Mouse (Mus musculus): Measurements from ENCODE around the gene Ccer1. TPM values are rescaled to one million over a fixed set of nuclear protein-coding genes. Genes with fewer than 3 reads are reported as not detected.
A peak's percentile ranks its signal among the peaks of the same experiment; 100 is the strongest.

Gene Ccer1
- polyA plus RNA-seq, 1 experiment from 2014 or later: not detected

DNA sequence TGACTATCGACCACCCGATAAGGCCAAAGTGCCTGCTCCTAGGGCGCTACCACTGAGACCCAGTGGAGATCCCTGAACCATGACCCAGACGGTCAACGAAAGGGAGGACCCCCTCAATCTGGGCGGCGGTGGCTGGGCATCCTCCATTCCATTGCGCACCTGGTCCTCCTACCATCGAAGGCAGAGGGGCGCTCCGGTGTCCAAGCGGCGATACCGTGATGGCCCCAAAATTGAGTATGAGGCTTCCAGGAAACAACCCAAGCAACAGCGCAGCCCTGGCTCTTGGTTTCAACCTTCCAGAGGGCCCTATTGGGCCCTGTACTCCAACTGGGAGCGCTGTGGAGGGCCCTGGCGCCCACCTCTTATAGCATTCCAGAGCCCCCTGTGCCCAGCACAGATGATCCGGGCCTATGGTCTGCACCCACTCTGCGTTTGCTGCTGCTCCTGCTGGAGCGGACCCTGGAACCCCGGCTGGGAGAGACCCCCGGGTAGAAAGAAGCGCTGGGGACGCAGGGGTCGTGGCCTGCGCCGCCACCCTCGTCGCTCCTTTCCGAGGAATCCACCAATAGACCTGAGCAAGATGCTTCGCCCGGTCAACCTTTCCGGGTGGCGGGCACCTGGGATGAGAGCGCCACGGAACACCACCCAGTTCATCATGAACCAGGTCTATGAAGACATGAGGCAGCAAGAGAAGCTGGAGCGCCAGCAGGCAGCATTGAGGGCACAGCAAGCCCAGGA, 708 bp downstream of the Ccer1 start:
- Histone ChIP-seq H3K4me2 (replicated peaks; ENCODE audit: low read depth, low read length) (no peak overlapping the region), H3K4me3 (ENCODE audit: low read length) (no peak overlapping the region), H3K36me3 (ENCODE audit: insufficient read depth, low read length) (no peaks in the 10 kb centered on the region), H3K4me1 (ENCODE audit: insufficient read depth, low read length) (no peaks in the 10 kb centered on the region), H3K9ac (replicated peaks; ENCODE audit: low read length) (no peak overlapping the region), H3K27me3 (ENCODE audit: insufficient read depth, low read length) (no peaks in the 10 kb centered on the region), H3K27ac (ENCODE audit: low read length) (no peak overlapping the region), H3K9me3 (ENCODE audit: low read length) (no peaks in the 10 kb centered on the region)
- 93% methylated on average over 37 of the region's 37 CpGs for WGBS
- no peak for ATAC-seq (ENCODE audit: low FRiP score, low TSS enrichment)

DNA sequence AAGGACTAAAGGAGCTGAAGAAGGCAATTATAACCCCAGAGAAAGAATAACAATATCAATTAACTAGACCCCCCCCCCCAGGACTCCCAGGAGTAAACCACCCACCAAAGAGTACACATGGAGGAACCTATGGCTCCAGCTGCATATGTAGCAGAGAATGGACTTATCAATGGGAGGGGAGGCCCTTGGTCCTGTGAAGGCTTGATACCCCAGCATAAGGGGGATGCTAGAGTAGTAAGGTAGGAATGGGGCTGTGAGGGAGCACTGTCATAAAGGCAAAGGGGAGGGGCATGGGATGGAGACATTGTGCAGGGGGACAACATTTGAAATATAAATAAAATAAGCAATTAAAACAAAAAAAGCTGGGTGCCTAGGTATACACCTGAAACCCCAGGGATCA, 9.5 kb downstream of the Ccer1 start:
- no peaks in the 10 kb centered on the region for H3K27me3 ChIP-seq (ENCODE audit: insufficient read depth, low read length)
- H3K9ac ChIP-seq (replicated peaks; ENCODE audit: low read length): no peak overlapping the region
- H3K4me1 ChIP-seq (ENCODE audit: insufficient read depth, low read length): no peaks in the 10 kb centered on the region
- no peaks in the 10 kb centered on the region for H3K9me3 ChIP-seq (ENCODE audit: low read length)
- no peak overlapping the region for H3K4me2 ChIP-seq (replicated peaks; ENCODE audit: low read depth, low read length)
- no peak overlapping the region for H3K4me3 ChIP-seq (ENCODE audit: low read length)
- no peak for ATAC-seq (ENCODE audit: low FRiP score, low TSS enrichment)
- H3K36me3 ChIP-seq (ENCODE audit: insufficient read depth, low read length): no peaks in the 10 kb centered on the region
- H3K27ac ChIP-seq (ENCODE audit: low read length): no peak overlapping the region

DNA sequence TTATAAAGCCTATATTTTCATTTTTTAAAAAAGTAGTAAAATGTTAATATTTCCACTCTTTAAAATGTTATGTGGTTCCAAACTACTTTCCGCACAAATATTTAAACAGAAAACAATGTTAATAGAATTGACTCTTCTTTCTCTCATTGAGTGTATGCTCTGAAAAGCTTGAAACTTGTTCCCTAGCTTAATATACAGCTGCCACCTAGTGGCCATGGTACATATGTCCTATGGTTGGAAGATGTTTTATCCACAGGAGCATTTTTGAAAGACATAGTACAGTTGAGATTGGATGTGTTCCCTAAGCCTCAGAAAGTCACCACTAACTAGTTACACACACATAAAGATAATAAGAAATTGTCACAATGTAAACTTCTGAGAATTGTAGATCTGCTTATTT, 11.7 kb downstream of the Ccer1 start:
- WGBS: 65% methylated on average over 1 of the region's 1 CpGs
- H3K27me3 ChIP-seq (ENCODE audit: insufficient read depth, low read length): no peaks in the 10 kb centered on the region
- no peak for ATAC-seq (ENCODE audit: low FRiP score, low TSS enrichment)
- H3K9me3 ChIP-seq (ENCODE audit: low read length): no peaks in the 10 kb centered on the region
- H3K4me1 ChIP-seq (ENCODE audit: insufficient read depth, low read length): no peaks in the 10 kb centered on the region
- no peak overlapping the region for H3K4me3 ChIP-seq (ENCODE audit: low read length)
- H3K36me3 ChIP-seq (ENCODE audit: insufficient read depth, low read length): no peaks in the 10 kb centered on the region
- no peak overlapping the region for H3K4me2 ChIP-seq (replicated peaks; ENCODE audit: low read depth, low read length)
- no peak overlapping the region for H3K27ac ChIP-seq (ENCODE audit: low read length)
- H3K9ac ChIP-seq (replicated peaks; ENCODE audit: low read length): no peak overlapping the region

DNA sequence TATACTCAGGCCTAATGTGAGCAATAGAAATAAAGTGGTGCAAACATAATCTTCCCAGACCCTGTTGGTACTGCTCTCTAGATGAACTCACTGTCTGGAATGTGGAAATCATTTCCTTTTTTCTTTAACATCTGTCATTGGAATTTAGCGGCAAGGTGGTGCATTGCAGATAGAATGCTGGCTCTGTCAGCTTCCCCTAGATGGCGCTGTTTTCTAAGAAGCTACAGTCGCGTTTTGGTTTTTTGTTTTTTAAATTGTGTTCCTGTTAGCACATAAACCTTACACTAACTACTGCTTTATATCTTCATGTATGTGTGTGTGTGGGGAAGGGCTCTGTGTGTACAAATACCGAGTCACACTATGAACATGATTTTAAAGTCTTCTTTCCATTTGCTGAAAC, 19.8 kb downstream of the Ccer1 start:
- Histone ChIP-seq H3K27ac (ENCODE audit: low read length) (no peak overlapping the region), H3K36me3 (ENCODE audit: insufficient read depth, low read length) (no peaks in the 10 kb centered on the region), H3K4me1 (ENCODE audit: insufficient read depth, low read length) (no peaks in the 10 kb centered on the region), H3K4me3 (ENCODE audit: low read length) (no peak overlapping the region), H3K9ac (replicated peaks; ENCODE audit: low read length) (no peak overlapping the region), H3K9me3 (ENCODE audit: low read length) (no peaks in the 10 kb centered on the region), H3K4me2 (replicated peaks; ENCODE audit: low read depth, low read length) (no peak overlapping the region), H3K27me3 (ENCODE audit: insufficient read depth, low read length) (no peaks in the 10 kb centered on the region)
- 2% methylated on average over 5 of the region's 5 CpGs for WGBS
- no peak for ATAC-seq (ENCODE audit: low FRiP score, low TSS enrichment)

DNA sequence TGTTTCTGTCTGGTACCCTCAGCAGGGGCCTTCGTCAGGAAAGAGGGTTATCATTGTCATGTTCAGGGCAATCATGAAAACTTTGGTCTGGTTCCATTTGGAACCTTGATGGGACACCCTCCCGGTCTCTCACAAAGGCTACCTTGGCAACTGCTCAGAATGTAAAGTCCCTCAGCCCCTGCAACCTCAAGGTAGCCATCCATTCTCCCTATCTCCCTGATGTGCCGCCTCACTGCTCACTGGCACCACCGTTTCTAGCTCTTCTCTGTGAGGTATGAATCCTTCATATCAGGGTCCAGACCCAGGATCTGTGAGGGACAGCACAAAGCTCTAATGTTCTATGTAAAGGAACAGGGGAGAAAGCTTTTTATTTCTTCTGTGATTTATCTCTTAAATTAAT, 21.7 kb downstream of the Ccer1 start:
- Histone ChIP-seq H3K4me3 (ENCODE audit: low read length) (no peak overlapping the region), H3K27ac (ENCODE audit: low read length) (no peak overlapping the region), H3K36me3 (ENCODE audit: insufficient read depth, low read length) (no peaks in the 10 kb centered on the region), H3K4me1 (ENCODE audit: insufficient read depth, low read length) (no peaks in the 10 kb centered on the region), H3K9me3 (ENCODE audit: low read length) (no peaks in the 10 kb centered on the region), H3K27me3 (ENCODE audit: insufficient read depth, low read length) (no peaks in the 10 kb centered on the region), H3K9ac (replicated peaks; ENCODE audit: low read length) (no peak overlapping the region), H3K4me2 (replicated peaks; ENCODE audit: low read depth, low read length) (no peak overlapping the region)
- no peak for ATAC-seq (ENCODE audit: low FRiP score, low TSS enrichment)
- WGBS: 79% methylated on average over 4 of the region's 4 CpGs

DNA sequence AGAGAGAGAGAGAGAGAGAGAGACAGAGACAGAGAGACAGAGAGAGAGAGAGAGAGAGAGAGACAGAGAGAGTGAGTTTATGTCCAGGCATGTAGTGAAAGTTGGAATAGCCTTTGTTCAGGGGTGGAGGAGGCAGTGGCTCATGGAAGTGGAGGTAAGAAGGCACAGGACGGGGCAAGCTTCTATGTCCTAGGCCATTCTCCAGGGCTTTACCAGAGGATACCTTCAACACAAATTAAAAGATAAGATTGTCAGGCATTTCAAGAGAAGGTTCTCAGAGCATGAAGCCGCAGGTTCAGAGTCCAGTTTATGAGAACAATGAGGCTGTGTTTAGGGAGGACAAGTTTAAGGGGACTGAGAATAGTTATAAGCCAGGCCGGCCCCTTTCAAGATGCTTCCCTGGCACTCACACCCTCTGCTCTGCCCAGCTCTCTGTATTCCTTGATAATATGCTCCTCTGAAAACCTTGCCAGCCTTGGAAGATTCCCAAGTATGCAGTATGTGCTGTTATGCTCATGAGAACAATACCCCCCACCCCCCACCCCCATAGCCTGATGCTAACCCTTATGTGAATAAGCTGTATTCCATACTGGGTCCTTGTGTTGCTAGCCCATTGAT, 22.5 kb downstream of the Ccer1 start:
- H3K9me3 ChIP-seq (ENCODE audit: low read length): no peaks in the 10 kb centered on the region
- no peaks in the 10 kb centered on the region for H3K36me3 ChIP-seq (ENCODE audit: insufficient read depth, low read length)
- WGBS: 86% methylated on average over 3 of the region's 3 CpGs
- H3K4me2 ChIP-seq (replicated peaks; ENCODE audit: low read depth, low read length): no peak overlapping the region
- H3K9ac ChIP-seq (replicated peaks; ENCODE audit: low read length): no peak overlapping the region
- H3K4me3 ChIP-seq (ENCODE audit: low read length): no peak overlapping the region
- no peak overlapping the region for H3K27ac ChIP-seq (ENCODE audit: low read length)
- no peaks in the 10 kb centered on the region for H3K4me1 ChIP-seq (ENCODE audit: insufficient read depth, low read length)
- ATAC-seq (ENCODE audit: low FRiP score, low TSS enrichment): no peak
- H3K27me3 ChIP-seq (ENCODE audit: insufficient read depth, low read length): no peaks in the 10 kb centered on the region

DNA sequence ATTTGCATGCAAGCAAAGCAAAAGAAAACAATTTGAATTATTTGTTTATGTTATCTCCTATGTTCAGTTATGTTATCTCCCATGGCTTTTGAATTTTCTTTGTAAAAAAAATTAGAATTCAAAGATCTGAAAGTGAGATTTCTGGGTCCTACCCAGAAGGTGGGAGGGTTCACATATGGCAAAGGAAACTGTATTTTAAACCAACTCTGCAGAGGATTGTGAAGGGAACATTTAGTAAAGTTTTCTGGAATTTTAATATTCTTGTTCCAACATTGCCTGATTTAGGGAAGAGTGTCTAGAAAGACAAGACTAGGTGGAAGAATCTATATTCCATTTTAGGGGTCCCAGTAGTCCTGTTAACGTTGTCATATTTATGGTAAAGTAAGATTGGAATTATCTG, 24.4 kb downstream of the Ccer1 start:
- Histone ChIP-seq H3K27ac (ENCODE audit: low read length) (no peak overlapping the region), H3K4me1 (ENCODE audit: insufficient read depth, low read length) (no peaks in the 10 kb centered on the region), H3K27me3 (ENCODE audit: insufficient read depth, low read length) (no peaks in the 10 kb centered on the region), H3K36me3 (ENCODE audit: insufficient read depth, low read length) (no peaks in the 10 kb centered on the region), H3K4me2 (replicated peaks; ENCODE audit: low read depth, low read length) (no peak overlapping the region), H3K9ac (replicated peaks; ENCODE audit: low read length) (no peak overlapping the region), H3K4me3 (ENCODE audit: low read length) (no peak overlapping the region), H3K9me3 (ENCODE audit: low read length) (no peaks in the 10 kb centered on the region)
- WGBS: 90% methylated on average over 1 of the region's 1 CpGs
- ATAC-seq (ENCODE audit: low FRiP score, low TSS enrichment): no peak

DNA sequence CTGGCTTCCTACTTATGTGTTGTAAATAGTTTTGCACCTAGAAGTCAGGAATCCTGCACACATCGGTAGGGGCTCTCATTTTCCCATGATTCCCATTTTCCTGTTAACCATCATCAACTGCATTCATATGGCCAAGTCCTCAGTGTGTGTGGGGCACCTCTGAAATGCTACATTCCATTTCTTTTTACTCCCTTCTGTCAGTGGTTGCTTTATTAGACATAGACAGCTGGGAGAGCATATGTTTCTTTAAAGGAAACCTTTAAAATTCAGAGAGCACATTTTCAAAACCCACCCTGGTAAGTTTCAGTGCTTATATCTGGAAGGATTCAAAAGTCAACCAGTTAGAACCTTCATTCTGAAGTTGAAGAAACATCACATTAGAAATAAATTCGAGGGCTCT, 25.2 kb downstream of the Ccer1 start:
- WGBS: 81% methylated on average over 2 of the region's 2 CpGs
- Histone ChIP-seq H3K4me3 (ENCODE audit: low read length) (no peak overlapping the region), H3K27me3 (ENCODE audit: insufficient read depth, low read length) (no peaks in the 10 kb centered on the region), H3K27ac (ENCODE audit: low read length) (no peak overlapping the region), H3K9me3 (ENCODE audit: low read length) (no peaks in the 10 kb centered on the region), H3K9ac (replicated peaks; ENCODE audit: low read length) (no peak overlapping the region), H3K4me2 (replicated peaks; ENCODE audit: low read depth, low read length) (no peak overlapping the region), H3K36me3 (ENCODE audit: insufficient read depth, low read length) (no peaks in the 10 kb centered on the region), H3K4me1 (ENCODE audit: insufficient read depth, low read length) (no peaks in the 10 kb centered on the region)
- no peak for ATAC-seq (ENCODE audit: low FRiP score, low TSS enrichment)

DNA sequence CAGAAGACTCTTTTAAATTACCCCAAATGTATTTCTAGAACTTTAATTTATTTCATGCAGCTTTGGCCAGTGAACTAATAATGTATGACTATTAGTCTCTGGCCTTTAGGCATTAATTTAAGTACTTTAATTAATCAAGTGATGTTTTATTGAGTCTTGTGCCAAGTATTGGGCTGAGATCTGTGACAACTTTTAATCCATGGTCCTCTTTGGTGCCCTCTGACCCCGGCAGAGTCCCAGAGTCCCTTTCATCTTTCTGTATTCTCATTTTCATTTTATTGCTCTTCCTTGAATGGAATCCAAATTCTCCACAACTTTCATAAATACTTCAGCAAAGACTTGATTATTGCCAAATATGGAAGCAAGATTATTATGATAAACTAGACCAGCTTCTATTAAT, 27.8 kb downstream of the Ccer1 start:
- Histone ChIP-seq H3K4me1 (ENCODE audit: insufficient read depth, low read length) (no peaks in the 10 kb centered on the region), H3K27ac (ENCODE audit: low read length) (no peak overlapping the region), H3K9ac (replicated peaks; ENCODE audit: low read length) (no peak overlapping the region), H3K4me3 (ENCODE audit: low read length) (no peak overlapping the region), H3K9me3 (ENCODE audit: low read length) (no peaks in the 10 kb centered on the region), H3K36me3 (ENCODE audit: insufficient read depth, low read length) (no peaks in the 10 kb centered on the region), H3K27me3 (ENCODE audit: insufficient read depth, low read length) (no peaks in the 10 kb centered on the region), H3K4me2 (replicated peaks; ENCODE audit: low read depth, low read length) (no peak overlapping the region)
- 58% methylated on average over 1 of the region's 1 CpGs for WGBS
- peak; percentile 69 for ATAC-seq (ENCODE audit: low FRiP score, low TSS enrichment)

DNA sequence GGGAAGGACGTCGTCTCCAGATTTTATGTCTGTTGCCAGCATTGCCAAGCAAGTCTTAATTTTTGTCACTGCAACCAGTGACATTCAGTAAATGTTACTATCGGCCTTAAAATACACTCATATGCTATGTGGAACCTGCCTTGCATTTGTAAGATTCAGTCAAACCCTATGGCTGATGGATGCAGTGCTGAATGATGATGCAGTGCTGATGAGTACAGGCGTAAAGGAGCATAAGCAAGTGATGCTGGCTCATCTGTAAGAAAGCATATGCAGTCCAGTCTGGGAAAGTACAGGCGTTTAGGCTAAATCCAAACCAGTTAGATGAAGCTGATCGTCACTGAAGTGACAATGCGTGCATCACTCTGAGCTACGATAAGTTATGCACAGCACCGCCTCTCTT, 29.9 kb downstream of the Ccer1 start:
- no peaks in the 10 kb centered on the region for H3K27me3 ChIP-seq (ENCODE audit: insufficient read depth, low read length)
- H3K36me3 ChIP-seq (ENCODE audit: insufficient read depth, low read length): no peaks in the 10 kb centered on the region
- H3K4me2 ChIP-seq (replicated peaks; ENCODE audit: low read depth, low read length): no peak overlapping the region
- 93% methylated on average over 9 of the region's 9 CpGs for WGBS
- H3K9me3 ChIP-seq (ENCODE audit: low read length): no peaks in the 10 kb centered on the region
- H3K27ac ChIP-seq (ENCODE audit: low read length): no peak overlapping the region
- no peak overlapping the region for H3K4me3 ChIP-seq (ENCODE audit: low read length)
- H3K4me1 ChIP-seq (ENCODE audit: insufficient read depth, low read length): no peaks in the 10 kb centered on the region
- H3K9ac ChIP-seq (replicated peaks; ENCODE audit: low read length): no peak overlapping the region
- no peak for ATAC-seq (ENCODE audit: low FRiP score, low TSS enrichment)

Measured in kidney, embryonic 16.5 days (tissue).